Mouse (Mus musculus) kidney, adult 18-20 months (tissue): Measurements from ENCODE around the gene Nudt15.

Source experiments
- DNase-seq: peaks from one replicate; pipeline ENCODE4 v3.0.0; 2021

Gene Nudt15

DNA sequence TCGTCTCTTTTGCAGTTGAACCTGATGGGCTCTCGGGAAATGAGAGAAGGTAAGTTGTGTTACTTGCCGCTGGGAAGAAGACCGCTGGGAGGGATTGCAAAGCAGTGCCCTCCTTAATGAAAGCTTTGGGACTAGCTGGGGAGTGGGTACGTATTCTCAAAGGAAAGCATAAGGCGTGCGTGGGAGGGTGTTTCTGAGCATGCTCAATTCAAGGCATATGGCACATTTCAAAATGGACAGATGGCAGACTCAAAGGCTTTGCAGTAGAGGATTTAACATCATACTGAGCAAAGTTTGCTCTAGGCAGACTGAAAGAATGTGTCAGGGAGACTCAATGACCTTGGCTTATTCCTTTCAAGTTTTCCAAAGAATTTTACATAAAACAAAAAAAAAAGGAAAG is 78.5 kb downstream of the Nudt15 start:
- DNase-seq: no peak
